Mouse (Mus musculus): Measurements from ENCODE around the gene D7Ertd443e.

Gene D7Ertd443e

GRCm38 (mm10) chr7:134385561-134385960 lies at the start of gene D7Ertd443e:
Gene D7Ertd443e (minus strand): TSS chr7:134385661.
- no peak for DNase-seq (ENCODE audit: low read depth, low spot score)

GRCm38 (mm10) chr7:134431681-134432080 lies 46.2 kb upstream of the D7Ertd443e start:
- no peak for DNase-seq (ENCODE audit: low read depth, low spot score)

DNA sequence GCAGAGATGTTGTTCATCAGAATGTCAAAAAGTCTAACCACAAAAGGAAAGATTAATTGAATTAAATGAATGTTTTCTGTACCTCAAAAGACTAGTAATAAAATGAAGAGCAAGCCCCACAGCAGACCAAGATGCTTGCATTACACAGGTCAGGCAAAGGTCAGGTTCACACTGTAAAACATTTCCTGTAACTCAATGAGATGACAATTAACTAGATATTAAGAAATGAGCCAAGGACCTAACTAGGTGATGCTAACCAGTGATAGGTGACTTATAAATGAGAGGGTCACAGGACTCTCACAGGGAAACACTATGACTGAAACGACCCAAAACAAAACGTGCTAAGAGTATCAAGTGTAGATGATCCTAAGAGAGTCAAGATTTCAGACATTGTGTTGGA lies 43.2 kb upstream of the D7Ertd443e start:
- DNase-seq (ENCODE audit: low read depth, low spot score) = no peak

DNA sequence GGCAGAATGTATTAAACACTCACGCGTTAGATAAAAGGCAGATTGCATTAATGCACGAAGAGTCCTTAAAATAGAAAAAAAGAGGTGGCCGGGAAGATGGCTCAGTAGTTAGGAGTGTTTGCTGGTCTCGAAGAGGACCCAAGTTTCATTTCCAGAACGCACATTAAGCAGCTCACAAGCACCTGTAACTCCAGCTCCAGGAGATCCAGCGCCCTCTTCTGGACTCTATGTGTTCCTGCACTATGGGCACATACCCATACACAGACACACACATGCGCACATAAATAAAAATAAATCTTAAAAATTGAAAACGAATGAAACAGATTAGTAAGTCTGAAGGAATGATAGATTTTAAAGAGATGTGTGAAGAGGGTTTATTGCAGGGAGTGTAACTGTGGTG lies 29.6 kb upstream of the D7Ertd443e start:
- DNase-seq (ENCODE audit: low read depth, low spot score) = no peak

DNA sequence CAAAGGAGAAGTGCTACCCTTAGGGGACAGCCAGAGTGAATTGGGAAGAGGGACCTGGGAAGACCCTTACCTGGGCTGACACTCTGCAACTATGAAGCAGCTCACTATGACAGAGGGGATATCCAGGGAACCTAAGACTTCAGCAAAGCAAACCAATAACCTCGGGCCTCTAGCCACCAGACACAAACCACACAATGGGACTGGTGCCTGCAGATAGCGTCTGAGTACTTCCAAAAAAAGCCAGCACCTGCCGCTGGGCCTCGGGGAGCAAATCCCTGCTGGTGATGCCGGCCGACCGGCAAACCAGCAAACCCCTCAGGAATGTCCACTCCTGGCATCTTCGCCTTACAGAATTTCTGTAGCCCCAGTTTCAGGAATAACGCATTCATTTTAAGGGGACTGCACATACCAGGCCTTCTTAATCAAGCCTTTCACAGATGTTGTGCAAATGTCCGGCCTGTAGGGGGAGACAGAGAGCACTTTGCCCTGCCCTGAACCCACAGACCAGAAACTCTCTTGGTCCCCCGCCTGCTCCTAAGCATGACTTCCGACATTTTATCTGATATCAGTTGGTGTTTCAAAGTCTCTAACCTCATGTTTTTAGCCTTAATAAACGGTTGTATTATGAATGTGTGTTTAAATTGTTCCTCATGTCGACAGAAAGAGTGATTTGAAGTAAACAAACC lies 28.7 kb upstream of the D7Ertd443e start:
- DNase-seq (ENCODE audit: low read depth, low spot score) = peak; percentile 6

- no peak for DNase-seq (ENCODE audit: low read depth, low spot score)
Observed at GRCm38 (mm10) chr7:134408641-134409040, 23.2 kb upstream of the D7Ertd443e start.

- no peak for DNase-seq (ENCODE audit: low read depth, low spot score)
Observed at GRCm38 (mm10) chr7:134400746-134401145, 15.3 kb upstream of the D7Ertd443e start.

- no peak for DNase-seq (ENCODE audit: low read depth, low spot score)
Observed at GRCm38 (mm10) chr7:134396769-134397168, 11.3 kb upstream of the D7Ertd443e start.

DNA sequence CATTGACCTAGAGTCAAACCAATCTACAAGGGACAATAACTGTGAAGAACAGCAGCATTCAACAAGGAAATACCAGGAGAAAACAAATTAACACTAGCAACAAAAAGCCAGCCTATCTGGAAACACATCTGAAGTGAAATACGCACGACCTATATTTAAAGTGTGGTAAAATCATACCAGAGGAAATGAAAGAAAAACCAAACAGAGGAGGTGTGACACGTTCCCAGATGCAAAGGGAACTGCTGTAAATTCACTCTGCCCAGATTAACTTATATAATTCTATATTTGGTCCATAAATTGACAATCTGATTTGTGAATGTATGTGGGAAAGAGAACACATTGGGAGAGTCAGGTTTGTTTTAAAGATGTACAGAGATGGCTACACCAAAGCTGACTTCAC lies 2.7 kb downstream of the D7Ertd443e start:
- no peak for DNase-seq (ENCODE audit: low read depth, low spot score)

DNA sequence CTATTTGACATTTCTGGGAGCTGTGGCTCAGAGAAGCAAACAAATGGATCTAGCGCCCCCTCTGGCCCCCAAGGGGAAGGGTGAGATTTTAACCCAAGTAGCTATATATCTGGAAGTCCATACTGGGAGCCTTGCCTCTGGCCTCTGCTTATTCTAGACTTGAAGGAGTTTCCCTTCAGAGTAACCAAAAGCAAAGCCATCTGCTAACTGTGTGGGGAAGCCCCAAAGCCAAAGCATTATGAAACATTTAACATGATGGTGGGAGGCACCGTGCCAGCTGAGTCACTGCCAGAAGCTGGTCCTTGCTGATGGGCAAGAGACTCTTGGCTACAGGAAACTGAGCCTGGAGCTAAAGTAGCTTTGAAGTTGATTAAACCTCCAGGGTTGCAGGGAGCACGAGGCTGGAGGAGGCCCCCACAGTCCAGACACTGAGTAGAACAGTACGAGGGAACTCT lies 4.0 kb downstream of the D7Ertd443e start:
- DNase-seq (ENCODE audit: low read depth, low spot score) = peak; percentile 94

DNA sequence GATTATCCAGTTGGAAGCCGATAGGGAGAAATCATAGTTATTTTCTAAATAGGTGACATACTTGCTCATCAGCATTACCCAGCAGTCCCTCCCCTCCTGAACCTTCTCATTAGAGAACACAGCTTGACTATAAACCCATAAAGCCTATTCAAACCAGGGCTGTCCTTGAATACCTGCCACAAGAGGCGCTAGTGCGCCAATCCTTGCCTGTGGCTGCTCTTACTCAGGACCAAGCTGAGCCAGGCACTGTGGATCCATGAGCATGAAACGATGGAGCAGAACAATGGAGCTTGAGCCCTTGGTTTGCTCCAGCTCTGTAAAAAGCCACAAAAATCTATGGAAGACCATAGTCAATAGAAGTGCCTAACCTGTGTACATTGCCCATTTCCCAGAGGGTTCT lies 7.2 kb downstream of the D7Ertd443e start:
- peak; percentile 56 for DNase-seq (ENCODE audit: low read depth, low spot score)

- no peak for DNase-seq (ENCODE audit: low read depth, low spot score)
Observed at GRCm38 (mm10) chr7:134376786-134377185, 8.7 kb downstream of the D7Ertd443e start.

GRCm38 (mm10) chr7:134372276-134372675 lies 13.2 kb downstream of the D7Ertd443e start:
- DNase-seq (ENCODE audit: low read depth, low spot score) = no peak

GRCm38 (mm10) chr7:134369241-134369640 lies 16.2 kb downstream of the D7Ertd443e start:
- DNase-seq (ENCODE audit: low read depth, low spot score) = no peak

DNA sequence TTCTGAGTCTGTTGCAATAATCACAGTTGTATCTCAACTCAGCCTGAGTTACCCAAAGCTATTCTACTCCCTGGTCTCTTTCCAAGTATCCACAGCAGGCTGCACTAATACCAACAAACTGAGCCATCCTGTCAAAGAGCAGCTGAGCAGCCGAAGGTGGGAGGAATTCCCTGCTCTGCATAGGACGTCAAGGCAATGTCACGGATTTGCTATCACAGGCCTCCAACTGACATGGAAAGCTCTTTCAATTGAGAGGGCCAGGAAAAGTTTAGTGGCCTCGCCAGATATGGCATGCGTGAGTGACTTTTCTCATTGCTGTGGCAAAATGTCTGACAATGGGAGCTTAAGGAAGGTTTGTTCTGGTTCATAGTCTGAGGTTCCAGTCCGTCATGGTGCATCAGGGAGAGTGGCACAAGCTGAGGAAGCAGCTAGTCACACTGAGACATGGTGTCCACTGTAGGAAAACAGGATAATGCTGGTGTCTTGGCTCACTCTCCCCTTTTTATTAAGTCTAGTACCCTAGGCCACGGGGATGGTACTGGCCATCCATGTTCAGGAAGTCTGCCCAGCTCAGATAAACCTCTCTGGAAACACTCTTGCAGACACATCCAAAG lies 23.1 kb downstream of the D7Ertd443e start:
- no peak for DNase-seq (ENCODE audit: low read depth, low spot score)

DNA sequence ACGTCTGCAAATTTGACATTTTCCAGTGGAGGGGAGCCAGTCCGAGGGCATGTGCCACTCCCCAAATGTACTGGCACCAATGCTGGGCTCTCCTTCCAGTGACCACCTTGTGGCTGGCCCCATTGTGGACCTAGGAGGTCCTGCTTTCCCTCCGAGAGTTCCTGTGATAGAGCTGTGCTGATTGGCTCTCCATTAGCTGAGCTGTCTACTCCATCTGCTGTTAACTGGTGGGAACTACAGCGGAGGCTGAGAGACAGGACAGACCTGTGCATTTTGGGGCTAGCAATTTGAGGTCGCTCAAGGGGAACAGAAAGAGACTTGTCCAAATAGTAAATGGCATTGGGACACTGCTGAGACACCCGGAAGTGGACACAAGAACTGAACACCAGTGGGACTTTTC lies 36.6 kb downstream of the D7Ertd443e start:
- peak; percentile 74 for DNase-seq (ENCODE audit: low read depth, low spot score)

DNA sequence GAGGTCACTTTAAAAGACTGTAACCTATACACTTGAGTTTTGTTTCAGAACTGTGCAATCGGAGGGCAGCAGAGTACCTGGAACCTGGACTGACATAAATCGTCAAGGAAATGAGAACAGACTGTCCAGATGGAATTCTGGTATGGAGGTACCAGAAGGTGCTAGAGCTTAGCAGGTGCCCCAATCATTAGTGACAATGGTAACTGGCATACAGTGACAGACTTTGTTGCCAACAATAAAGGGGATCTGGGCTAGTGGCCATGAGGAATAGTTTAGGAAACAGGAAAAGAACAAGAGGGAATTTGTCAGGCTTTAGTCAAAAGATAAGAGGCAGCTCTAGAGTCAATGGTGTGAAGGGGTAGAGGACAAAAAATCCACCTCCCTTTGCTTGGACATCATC lies 43.3 kb downstream of the D7Ertd443e start:
- no peak for DNase-seq (ENCODE audit: low read depth, low spot score)

- no peak for DNase-seq (ENCODE audit: low read depth, low spot score)
Observed at GRCm38 (mm10) chr7:134335951-134336350, 49.5 kb downstream of the D7Ertd443e start.

- no peak for DNase-seq (ENCODE audit: low read depth, low spot score)
Observed at GRCm38 (mm10) chr7:134320979-134321378, 64.5 kb downstream of the D7Ertd443e start.

DNA sequence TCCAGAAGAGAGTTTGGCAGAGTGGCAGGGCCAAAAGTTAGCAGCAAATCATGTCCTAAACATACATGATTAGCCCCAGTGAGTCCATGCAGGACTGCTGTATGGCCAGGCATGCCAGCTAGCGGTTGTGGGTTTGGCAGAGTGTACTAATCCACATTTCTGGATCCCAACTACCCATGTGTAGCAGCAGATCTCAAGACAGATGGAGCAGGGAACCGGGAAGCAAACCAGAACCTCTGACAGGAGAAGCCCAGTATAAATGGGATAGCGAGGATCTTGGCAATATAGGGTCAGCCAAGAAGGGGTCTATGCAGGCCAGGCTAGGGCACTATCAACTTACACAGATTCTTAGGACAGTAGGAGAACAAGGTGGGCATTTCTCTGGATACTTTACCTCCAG lies 83.4 kb downstream of the D7Ertd443e start:
- no peak for DNase-seq (ENCODE audit: low read depth, low spot score)

- DNase-seq (ENCODE audit: low read depth, low spot score) = peak; percentile 34
Observed at GRCm38 (mm10) chr7:134301285-134301684, 84.2 kb downstream of the D7Ertd443e start.

- DNase-seq (ENCODE audit: low read depth, low spot score) = peak; percentile 65
Observed at GRCm38 (mm10) chr7:134292750-134293149, 92.7 kb downstream of the D7Ertd443e start.

GRCm38 (mm10) chr7:134289611-134290301 lies 95.7 kb downstream of the D7Ertd443e start:
- peak; percentile 17 for DNase-seq (ENCODE audit: low read depth, low spot score)
